Mouse (Mus musculus): ENCODE measurements around the gene Kcnip2. TPM values are rescaled to one million over a fixed set of nuclear protein-coding genes. Genes with fewer than 3 reads are reported as not detected.
"Not testable (repeated sequence)": the region's sequence is repeated elsewhere in the genome, so short reads cannot be mapped to it uniquely, and the experiment has no call there.

Kcnip2 gene
- total RNA-seq, 2 experiments from 2014 or later, result 0.24 to 0.30 TPM

DNA sequence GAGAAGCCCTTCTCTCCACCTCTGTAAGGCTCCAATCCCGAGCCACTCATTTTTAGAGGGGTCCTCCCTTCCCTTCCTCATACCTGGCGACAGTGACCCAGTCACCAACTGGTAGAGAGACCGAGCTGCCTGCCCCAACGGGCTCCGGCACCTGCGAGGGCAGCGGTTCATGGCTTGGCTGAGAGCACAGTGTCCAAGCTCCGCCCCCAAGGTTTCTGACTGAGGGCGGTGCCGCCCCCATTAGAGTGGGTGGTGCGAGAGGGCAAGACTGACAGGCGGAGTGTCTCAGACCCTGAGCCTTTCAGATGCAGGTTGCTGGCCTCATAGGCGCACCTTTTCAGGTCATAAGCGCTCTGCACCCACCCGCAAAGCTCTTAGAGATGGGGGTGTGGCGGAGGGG lies 3.7 kb downstream of the Kcnip2 start:
- DNase-seq, result peak; percentile 78

DNA sequence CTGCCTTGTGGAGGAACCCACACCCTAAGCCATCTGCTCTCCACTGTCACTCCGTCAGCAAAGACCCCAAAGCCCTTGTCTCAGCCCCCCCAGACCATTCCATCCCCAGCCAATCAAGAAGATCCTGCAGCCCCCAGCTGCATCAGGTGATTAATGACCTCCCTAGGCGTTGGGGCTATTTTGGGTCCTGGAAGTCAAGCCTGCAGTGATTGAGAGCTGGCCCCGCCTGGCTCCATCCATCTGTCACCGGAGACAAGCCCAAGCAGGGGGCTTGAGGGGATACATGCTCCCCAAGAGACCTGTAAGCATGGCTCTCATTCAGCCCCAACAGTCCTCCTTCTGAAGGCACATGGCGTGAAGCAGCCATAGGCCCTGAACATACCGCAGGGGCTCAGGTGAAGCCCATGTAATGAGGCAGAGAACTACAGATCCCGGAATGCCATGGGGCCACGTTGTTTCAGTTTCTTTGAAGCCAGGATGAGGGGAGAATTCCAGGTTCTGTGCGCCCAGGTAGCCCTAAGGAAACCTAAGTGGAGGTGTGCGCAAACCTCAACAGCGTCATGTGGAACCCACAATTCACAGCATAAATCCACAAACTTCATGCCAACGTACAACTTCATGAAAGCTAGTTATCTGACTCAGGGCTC lies 4.7 kb downstream of the Kcnip2 start:
- DNase-seq, result no peak

DNA sequence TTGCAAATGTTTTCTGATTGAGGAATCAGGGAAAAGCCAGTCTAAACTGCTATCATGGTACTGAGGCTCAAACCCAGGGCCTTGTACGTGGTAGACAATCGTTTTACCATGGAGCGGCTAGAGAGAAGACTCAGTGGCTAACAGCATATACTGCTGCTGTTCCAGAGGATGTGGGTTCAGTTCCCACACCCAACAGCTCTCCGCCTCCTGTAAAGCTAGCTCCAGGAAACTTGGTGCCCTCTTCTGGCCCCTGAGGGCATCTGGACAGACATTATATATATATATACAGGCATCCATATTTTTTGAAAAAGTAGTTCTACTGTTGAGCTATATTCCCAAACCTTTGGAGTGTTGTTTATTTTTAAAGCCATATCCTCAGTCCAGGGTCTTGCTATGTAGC lies 8.1 kb downstream of the Kcnip2 start:
- no peak for DNase-seq

DNA sequence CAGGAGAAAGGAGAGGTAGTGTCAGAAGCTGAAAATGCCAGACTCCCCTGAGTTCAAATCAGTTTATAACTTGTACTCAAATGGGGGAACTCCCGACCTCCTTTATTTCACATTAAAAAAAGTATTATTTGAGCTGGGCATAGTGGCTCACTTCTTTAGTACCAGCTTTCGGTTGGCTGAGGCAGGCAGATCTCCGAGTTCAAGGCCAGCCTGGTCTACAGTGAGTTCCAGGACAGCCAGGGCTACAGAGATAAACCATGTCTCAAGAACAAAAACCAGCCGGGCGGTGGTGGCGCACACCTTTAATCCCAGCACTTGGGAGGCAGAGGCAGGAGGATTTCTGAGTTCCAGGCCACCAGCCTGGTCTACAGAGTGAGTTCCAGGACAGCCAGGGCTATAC lies 10.0 kb downstream of the Kcnip2 start:
- not testable (repeated sequence) for DNase-seq

- DNase-seq, result peak; percentile 46
Observed at GRCm38 (mm10) chr19:45804593-45805368, 11.1 kb downstream of the Kcnip2 start.

- no peak for DNase-seq
Observed at GRCm38 (mm10) chr19:45803408-45803807, 12.5 kb downstream of the Kcnip2 start.

GRCm38 (mm10) chr19:45802702-45803101 lies 13.2 kb downstream of the Kcnip2 start:
- DNase-seq, result no peak

- DNase-seq, result no peak
Observed at GRCm38 (mm10) chr19:45796879-45797278, 19.0 kb downstream of the Kcnip2 start.

DNA sequence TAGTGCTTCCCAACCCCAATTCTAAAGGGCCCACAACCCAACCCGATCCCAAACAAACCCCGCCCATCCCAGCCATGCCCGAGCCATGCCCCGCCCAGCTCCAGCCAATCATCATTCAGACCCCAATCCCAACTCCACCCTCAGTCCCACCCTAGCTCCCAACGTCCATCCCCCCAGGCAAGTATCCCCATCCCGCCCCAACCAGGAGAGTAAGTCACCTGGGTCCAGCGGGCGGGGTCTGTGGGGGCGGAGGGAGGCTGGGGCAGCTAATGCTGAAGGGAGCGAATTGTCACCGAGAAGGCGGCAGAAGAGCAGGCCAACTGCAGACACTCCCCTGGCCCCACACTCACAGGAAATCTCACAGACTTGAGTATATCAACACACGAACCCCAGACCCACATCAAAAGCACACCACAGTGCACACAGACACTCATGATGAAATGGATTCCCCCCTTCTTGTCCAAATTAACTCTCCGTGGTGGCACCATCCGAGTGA lies 19.8 kb downstream of the Kcnip2 start:
- DNase-seq, result peak; percentile 27

DNA sequence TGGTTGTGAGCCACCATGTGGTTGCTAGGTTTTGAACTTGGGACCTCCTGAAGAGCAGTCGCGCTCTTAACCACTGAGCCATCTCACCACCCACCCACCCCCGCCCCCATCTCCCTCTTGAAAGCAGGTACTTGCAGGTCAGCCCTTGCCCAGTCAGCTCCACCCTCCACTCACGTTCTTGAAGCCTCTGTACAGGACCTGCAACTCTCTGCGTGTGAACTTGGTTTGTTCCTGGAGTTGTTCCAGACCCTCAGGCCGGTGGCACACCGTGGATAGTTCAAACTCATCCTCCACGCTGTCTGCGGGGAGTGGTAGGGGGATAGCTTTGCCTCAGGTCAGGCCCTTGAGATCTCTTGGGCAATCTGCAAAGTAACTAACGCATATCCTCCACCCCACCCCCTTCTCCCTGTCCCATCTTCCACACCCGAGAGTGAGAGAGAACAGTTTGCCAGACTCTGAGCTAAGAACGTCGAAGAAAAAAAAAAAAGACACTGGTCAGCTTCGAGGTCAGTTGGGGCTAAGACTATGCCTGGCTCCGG lies 20.4 kb downstream of the Kcnip2 start:
- DNase-seq, result no peak

DNA sequence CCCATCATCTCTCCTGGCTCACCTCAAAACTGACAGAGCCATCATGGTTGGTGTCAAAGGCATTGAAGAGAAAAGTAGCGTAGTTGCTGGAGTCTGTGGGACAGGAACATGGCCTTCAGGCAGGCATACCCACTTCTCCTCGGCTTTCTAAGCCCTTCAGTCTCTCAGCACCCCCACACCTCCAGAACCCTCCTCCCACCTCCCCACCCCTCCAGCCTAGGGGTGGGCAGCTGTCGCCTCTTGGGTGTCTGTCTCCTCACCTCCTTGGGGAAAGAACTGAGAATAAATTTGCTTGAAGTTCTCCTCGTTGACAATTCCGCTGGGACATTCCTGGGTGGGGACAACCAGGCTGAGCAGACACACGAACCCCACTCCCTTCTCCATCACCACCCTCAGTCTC lies 21.1 kb downstream of the Kcnip2 start:
- no peak for DNase-seq

DNA sequence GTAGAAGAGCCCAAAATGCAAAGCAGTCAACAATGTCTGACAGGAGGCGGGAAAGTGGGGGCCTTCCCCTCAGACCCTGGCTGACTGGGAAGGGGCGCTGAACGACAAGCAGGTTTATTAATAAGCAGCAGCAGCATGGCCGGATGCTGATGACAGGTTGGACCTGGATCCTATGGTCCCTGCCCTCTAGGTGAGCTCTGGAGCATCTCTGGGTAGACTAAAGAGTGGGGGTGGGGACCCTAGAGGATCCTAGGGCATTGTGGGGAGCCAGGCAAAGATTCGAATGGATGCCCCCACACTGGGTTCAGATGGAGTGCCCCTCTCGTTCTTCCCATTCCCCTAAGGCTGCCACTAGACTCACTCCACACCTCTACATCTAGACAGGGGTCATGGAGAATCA lies 23.5 kb downstream of the Kcnip2 start:
- DNase-seq, result no peak

- no peak for DNase-seq
Observed at GRCm38 (mm10) chr19:45789888-45790874, 25.7 kb downstream of the Kcnip2 start.

- DNase-seq, result no peak
Observed at GRCm38 (mm10) chr19:45789365-45789764, 26.5 kb downstream of the Kcnip2 start.

GRCm38 (mm10) chr19:45788337-45788736 lies 27.5 kb downstream of the Kcnip2 start:
- no peak for DNase-seq

DNA sequence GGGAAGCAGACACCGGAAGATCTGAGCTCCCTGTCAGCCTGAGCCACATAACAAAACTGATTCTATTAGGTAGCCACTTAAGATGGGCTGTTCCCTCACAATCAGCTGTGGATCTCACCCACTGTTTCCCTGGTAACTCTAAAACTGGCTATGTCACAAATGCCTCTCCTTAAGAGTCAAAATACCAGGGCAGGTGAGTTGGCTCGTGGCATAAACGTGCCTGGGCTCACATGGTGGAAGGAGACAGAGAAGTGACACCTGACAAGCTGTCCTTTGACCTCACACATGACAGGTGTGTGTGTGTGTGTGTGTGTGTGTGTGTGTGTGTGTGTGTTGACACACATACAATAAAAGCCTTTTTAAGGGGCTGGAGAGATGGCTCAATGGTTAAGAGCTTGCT lies 28.4 kb downstream of the Kcnip2 start:
- no peak for DNase-seq

DNA sequence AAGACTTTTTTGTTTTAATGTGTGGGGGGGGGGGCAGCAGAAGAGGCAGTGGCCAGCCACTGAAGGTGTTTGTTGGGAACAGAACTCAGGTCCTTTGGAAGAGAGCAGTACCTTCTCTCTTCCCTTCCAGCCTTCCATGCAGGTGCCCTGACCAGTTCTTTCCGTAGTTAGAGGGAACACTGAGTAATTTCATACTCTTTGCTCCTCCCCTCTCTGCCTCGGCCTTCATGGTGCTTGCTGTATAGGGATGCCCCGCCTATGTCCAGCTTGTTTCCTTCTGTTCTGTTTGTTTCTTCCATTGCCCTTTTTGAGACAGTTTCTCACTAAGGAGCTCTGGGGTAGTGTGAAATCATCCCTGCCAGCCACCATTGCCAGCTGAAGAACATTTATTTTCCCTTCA lies 30.4 kb downstream of the Kcnip2 start:
- no peak for DNase-seq

GRCm38 (mm10) chr19:45783933-45784576 lies 31.8 kb downstream of the Kcnip2 start:
- peak; percentile 17 for DNase-seq

- DNase-seq, result peak; percentile 98
Observed at GRCm38 (mm10) chr19:45783181-45783932, 32.5 kb downstream of the Kcnip2 start, which contains the start of gene Mgea5. Gene Mgea5 (minus strand): TSS chr19:45783837.

DNA sequence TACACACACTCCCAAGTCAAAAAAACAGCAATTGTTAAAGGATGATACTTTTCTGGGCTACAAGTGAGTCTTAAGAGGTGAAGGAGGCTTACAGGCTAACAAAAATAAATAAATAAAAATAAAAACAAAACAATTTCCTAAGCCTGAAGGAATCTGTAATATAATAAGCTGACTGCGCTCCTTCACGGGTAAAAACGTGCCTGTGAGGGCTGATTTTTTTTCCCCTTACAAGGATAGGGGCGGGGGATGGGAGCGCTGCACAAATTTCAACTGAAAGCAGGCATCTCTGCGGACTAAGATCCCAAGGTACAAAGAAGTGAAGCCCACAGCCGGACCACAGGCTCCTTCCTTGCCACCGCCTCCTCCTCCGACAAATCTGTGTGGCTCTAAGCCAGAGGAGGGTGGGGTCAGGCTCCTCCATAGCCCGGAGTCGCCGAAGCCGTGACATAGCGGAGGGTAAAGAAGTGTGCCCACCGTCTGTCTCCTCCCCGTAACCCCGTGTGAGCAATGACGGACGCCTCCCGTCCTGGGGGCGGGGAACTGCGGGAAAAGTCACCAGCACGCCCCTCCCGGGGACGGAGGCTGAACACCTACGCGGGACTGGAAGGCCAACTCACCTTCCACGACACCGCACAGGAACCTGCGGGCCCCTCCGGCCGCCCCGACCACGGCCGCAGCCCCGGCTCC lies 33.4 kb downstream of the Kcnip2 start:
- peak; percentile 84 for DNase-seq
